Mouse (Mus musculus) cortical plate, adult 2 months (tissue): ENCODE data around the gene Steap3. TPM values are rescaled to one million over a fixed set of nuclear protein-coding genes. Genes with fewer than 3 reads are reported as not detected.

Experiments
- H3K27ac ChIP-seq: fragments of 200-500 bp; 2 replicates; pipeline ENCODE4 v1.5.1; 2012; ENCODE audit warnings: low read length, control low read depth, inconsistent platforms; ENCODE audit not compliant: insufficient read depth
- H3K4me1 ChIP-seq: fragments of 200-500 bp; 2 replicates; pipeline ENCODE4 v1.6.1; 2011; ENCODE audit warnings: low read length; ENCODE audit not compliant: control insufficient read depth, insufficient read depth
- H3K4me3 ChIP-seq: fragments of 200-500 bp; 2 replicates; pipeline ENCODE4 v1.5.1; 2011; ENCODE audit warnings: mild to moderate bottlenecking, low read length, control low read depth; ENCODE audit not compliant: insufficient read depth
- CTCF ChIP-seq: fragments of 200-500 bp; IDR thresholded peaks from 2 replicates; pipeline ENCODE4 v1.5.1; 2011; ENCODE audit warnings: mild to moderate bottlenecking, control low read depth, low read length; ENCODE audit not compliant: insufficient read depth; ENCODE audit errors: extremely low read depth
- POLR2A ChIP-seq: fragments of 200-500 bp; IDR thresholded peaks from 2 replicates; pipeline ENCODE4 v1.6.1; 2011; ENCODE audit warnings: mild to moderate bottlenecking, low read length, control low read depth; ENCODE audit not compliant: insufficient read depth; ENCODE audit errors: extremely low read depth
- polyA plus RNA-seq: library from polyadenylated mRNA; depleted of rRNA; stranded (reverse); fragments of >200 nt; gene quantifications from 2 replicates; pipeline ENCODE4 v1.2.3, GENCODE M21; 2012

Steap3 gene
- polyA plus RNA-seq, 1 experiment, result 10.1 TPM

- H3K4me1 ChIP-seq, result no peaks in the 10 kb centered on the region
- TF ChIP-seq POLR2A, result no peak
- no peak for TF ChIP-seq CTCF
Measured at GRCm38 (mm10) chr1:120236424-120236823, 36.1 kb downstream of the Steap3 start.

GRCm38 (mm10) chr1:120235631-120236215, 36.8 kb downstream of the Steap3 start:
- TF ChIP-seq POLR2A (no peak), CTCF (no peak)
- no peak overlapping the region for H3K4me3 ChIP-seq
- no peak overlapping the region for H3K27ac ChIP-seq

More at GRCm38 (mm10) chr1:120236424-120236823, 36.1 kb downstream of the Steap3 start:
- no peak overlapping the region for H3K4me3 ChIP-seq
- H3K27ac ChIP-seq, result no peak overlapping the region

GRCm38 (mm10) chr1:120232170-120232569, 40.3 kb downstream of the Steap3 start:
- Histone ChIP-seq H3K27ac (no peak overlapping the region), H3K4me3 (no peak overlapping the region), H3K4me1 (no peaks in the 10 kb centered on the region)
- TF ChIP-seq POLR2A (no peak), CTCF (no peak)

More at GRCm38 (mm10) chr1:120235631-120236215, 36.8 kb downstream of the Steap3 start:
- H3K4me1 ChIP-seq, result no peaks in the 10 kb centered on the region

GRCm38 (mm10) chr1:120231334-120231733, 41.2 kb downstream of the Steap3 start:
- Histone ChIP-seq H3K27ac (no peak overlapping the region), H3K4me1 (no peaks in the 10 kb centered on the region), H3K4me3 (no peak overlapping the region)
- TF ChIP-seq POLR2A, result no peak
- peak; percentile 76 for TF ChIP-seq CTCF

GRCm38 (mm10) chr1:120229723-120230471, 42.6 kb downstream of the Steap3 start:
- TF ChIP-seq POLR2A (no peak), CTCF (no peak)
- H3K4me3 ChIP-seq, result no peak overlapping the region
- no peaks in the 10 kb centered on the region for H3K4me1 ChIP-seq
- H3K27ac ChIP-seq, result no peak overlapping the region

- Histone ChIP-seq H3K4me1 (no peaks in the 10 kb centered on the region), H3K27ac (no peak overlapping the region), H3K4me3 (no peak overlapping the region)
- TF ChIP-seq POLR2A, result no peak
- TF ChIP-seq CTCF, result no peak
Measured at GRCm38 (mm10) chr1:120223613-120224012, 48.9 kb downstream of the Steap3 start.

GRCm38 (mm10) chr1:120221285-120221684, 51.2 kb downstream of the Steap3 start:
- Histone ChIP-seq H3K27ac (no peak overlapping the region), H3K4me3 (no peak overlapping the region), H3K4me1 (no peaks in the 10 kb centered on the region)
- TF ChIP-seq POLR2A (no peak), CTCF (no peak)

GRCm38 (mm10) chr1:120220841-120221240, 51.7 kb downstream of the Steap3 start:
- Histone ChIP-seq H3K27ac (no peak overlapping the region), H3K4me3 (no peak overlapping the region), H3K4me1 (no peaks in the 10 kb centered on the region)
- TF ChIP-seq CTCF (no peak), POLR2A (no peak)

GRCm38 (mm10) chr1:120208502-120209230, 63.8 kb downstream of the Steap3 start:
- Histone ChIP-seq H3K27ac (no peak overlapping the region), H3K4me1 (0 out of 2 replicates have a peak, but pooled peaks cover 1% of the 10 kb centered on the region), H3K4me3 (no peak overlapping the region)
- TF ChIP-seq CTCF, result no peak
- TF ChIP-seq POLR2A, result no peak
